Mouse (Mus musculus) thymus, adult 2 months (tissue): ENCODE measurements around the gene Kif23.

ENCODE experiments used
- CTCF ChIP-seq: fragments of 200-500 bp; IDR thresholded peaks from 2 replicates; pipeline ENCODE4 v1.5.1; 2012; ENCODE audit warnings: mild to moderate bottlenecking, control low read depth, low read length, moderate library complexity, borderline replicate concordance; ENCODE audit not compliant: control insufficient read depth, poor library complexity, insufficient read depth; ENCODE audit errors: extremely low read depth
- POLR2A ChIP-seq: fragments of 200-500 bp; IDR thresholded peaks from 2 replicates; pipeline ENCODE4 v1.6.1; 2012; ENCODE audit warnings: mild to moderate bottlenecking, low read length, control low read depth, moderate library complexity; ENCODE audit not compliant: control insufficient read depth, poor library complexity, insufficient read depth; ENCODE audit errors: extremely low read depth

DNA sequence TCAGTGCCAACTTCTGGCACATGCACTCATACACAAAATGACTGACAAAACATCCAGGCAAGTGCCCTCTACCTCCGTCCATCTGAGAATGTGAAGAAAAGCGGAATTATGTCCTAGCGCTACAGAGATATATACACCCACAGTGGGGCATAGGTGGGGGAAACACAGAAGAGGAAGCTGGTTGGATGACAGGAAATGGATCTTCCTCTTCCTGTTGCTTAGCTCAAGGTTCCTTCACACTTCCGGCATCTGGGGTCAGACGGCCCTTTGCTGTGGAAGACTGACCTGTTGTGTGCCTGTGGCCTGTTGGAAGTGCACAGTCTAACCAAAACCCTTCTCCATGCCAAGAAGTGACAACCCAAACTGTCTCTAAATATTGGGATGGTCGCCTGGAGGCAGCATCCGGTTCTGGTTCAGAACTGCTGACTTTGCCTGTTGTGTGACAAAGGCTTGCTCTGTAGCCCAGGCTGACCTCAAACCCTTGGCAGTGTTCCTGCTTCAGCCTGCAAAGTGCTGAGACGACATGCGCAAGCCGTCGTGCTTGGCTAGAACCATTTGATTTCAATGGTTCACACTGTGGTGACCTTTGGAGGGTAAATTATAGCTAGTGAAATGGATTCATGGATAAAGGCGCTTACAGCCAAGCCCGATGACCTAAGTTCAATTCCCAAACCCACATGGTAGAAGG lies 30.8 kb upstream of the Kif23 start:
- no peak for TF ChIP-seq CTCF
- no peak for TF ChIP-seq POLR2A
